Mouse (Mus musculus): Measurements from ENCODE around the gene Fat1.

Gene Fat1

DNA sequence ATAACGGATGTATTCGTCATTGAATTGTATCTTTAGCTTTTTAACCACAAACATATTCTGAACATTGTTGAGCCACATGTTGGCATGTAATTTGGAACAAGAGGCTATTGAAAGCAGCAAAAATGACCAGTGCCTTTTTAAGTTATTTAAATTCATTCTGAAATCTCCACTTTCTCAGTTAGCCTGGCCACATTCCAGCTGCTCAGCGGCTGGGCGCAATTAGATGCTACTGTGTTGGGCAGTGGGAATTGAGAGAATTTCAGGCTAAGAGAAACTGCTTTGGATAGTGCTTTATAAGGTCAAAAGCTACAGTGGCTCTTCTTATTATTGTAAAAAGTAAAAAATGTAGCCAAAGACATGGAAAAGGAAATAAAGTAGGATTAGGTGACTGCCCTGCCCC lies 67.4 kb downstream of the Fat1 start:
- in situ Hi-C loops (cut with MboI, MseI), result no loop called here

DNA sequence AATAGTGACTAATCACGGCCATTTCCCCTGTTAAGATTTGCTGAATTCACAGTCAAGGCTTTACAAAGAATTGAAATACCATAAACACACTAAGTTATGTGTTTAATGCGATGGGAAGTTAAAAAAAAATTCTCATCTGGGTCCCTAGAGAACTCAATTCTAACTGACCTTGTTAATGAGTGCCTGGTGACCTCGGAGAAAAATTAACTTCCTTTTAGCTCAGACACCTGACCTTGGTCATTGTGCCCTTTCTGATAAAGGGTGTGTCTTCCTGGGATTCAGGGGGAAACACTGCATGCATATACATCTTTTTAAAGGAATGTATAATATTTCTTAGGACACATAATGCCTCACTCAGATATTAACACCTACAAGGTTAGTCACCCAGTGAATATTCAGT lies 68.8 kb downstream of the Fat1 start:
- in situ Hi-C loops (cut with MboI, MseI), result no loop called here

DNA sequence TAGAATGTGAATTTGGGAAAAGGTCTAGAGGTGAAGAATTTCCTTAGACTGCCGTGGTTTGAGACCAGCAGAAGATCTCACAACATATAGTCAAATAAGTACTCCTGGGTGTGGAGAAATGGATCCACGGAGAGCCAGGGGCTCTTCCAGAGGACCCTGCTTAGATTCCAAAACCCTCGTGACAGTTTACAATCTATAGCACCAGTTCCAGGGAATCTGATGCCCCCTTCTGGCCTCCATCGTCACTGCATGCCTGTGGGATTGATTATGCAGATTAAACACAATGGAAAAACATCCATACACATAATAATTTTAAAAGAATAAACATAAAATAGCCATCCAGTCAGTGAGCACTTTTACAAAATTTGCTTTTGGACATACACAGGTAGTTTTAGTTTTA lies 75.4 kb downstream of the Fat1 start:
- in situ Hi-C loops (cut with MboI, MseI), result no loop called here

DNA sequence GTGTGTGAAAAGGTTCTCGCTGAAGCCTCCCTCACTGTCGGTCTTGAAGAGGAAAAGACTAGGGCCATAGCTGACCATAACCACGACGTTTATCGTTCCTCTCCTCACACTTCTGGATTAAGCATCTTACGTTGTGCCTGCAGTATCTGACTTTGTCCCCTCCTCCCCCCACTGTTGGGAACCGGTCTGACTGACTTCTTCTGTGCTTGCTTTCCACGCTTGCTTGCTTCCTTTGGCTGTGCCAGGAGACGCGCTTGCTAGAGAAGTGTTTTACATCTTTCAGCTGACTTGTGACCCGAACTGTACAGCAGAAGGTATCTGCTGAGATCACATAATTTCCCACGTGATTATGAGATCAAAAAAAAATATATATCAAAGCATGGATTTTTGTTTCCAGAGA lies 76.5 kb downstream of the Fat1 start:
- in situ Hi-C loops (cut with MboI, MseI), result no loop called here

DNA sequence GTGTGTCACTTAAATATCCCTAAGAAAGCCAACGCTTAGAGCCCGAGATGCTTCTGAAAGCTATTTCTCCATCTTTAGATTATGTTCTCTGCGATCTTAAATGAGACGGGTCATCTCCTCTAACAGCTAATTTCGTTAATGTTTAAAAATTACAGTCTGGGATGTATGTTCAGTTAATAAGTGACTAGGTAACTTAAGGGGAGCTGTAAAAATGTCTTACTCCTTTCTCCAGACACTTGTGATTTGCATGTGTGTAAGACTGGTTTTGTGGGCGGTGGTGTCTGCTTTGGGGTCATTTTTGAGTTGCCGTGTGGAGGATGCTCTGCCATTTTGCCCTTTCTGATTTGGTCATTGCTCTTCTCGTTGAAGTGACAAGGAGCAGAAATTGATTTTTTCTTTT lies 78.6 kb downstream of the Fat1 start:
- in situ Hi-C loops (cut with MboI, MseI), result no loop called here

DNA sequence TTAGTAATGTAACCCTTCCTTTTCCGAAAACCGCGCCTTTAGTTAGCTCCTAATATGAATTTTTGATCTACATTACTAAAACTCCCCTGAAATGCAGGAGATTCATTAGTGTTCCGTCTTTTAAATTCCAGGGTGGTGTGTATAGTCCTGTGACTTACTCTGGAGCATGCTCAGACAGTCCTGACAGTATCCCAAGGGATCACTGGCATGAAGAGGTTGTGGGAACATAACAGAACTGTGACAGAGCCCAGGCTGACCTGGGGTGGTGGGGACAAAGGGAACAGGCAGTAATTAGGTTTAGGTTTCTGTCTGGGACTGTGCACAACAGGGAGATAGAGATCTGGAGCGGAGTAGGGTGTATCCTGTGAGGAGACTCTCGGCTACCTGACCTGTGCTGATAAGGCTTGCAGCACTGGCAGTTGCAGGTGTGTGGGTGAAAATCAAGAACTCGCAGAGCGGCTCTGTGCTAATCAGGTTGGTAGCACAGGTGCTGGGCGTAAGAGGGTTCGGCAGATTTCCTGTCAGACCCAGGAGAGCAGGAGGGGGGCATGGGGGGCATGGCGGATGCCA lies 79.3 kb downstream of the Fat1 start:
- in situ Hi-C loops (cut with MboI, MseI), result no loop called here

DNA sequence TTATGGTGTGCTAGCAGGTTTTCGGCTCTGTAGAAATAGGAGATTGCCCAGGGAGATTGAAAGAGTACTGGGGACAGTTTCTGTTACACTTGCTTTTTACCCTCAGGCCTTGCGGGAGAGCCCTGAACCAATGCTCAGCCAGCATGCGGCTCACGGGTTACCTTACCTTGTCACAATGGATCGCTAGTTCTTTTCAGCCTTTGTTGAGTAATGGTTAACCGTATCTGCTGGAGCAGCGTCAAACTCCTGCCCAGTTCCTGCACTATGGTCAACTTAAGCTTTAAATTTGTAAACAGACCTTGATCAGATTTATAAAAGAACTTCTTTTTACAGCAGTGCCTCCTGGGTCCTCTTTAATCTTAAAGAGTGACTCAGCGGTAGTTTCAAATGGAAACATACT lies 80.6 kb downstream of the Fat1 start:
- in situ Hi-C loops (cut with MboI, MseI), result no loop called here

DNA sequence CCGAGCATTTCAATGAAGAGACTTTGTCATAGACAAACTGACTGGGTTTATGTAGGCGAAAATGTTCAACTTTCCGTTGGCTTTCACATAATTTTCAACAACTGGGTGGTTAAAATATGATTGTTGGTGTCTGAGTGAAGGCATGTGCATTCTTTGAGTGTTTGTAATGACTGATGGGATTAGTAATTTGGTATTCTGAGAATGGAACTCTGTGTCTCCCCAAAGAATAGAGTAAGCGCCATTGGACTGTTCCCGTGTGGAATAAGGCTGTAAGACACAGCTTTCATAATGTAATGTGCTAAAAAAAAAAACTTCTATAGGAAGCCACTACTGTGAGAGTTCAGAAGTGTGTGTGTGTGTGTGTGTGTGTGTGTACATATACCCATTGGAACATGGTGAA lies 84.0 kb downstream of the Fat1 start:
- in situ Hi-C loops (cut with MboI, MseI), result no loop called here

DNA sequence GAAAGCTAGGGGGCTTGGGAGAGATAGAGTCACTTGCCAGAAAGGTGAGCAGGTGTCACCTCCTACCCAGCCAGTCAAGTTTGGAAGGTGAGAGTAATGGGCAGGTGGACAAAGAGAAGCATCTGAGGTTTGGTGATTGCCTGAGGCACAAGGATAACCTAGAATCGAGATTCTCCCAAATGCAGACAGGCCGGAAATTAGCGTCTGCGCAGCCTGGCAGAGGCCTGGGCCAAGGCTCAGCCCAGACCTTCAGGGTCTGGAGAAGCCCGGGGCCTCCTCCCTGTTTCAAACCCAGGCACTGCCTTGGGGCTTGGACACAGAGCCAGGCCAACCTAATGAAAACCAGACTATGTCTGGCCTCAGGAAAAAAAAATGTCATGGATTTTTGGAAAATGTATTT lies 85.9 kb downstream of the Fat1 start:
- in situ Hi-C loops (cut with MboI, MseI), result loop anchor here (5.0 to 10.0 kb wide), 2 partner anchors 281 to 1836 kb away; partner anchors contain the start of gene Triml2

DNA sequence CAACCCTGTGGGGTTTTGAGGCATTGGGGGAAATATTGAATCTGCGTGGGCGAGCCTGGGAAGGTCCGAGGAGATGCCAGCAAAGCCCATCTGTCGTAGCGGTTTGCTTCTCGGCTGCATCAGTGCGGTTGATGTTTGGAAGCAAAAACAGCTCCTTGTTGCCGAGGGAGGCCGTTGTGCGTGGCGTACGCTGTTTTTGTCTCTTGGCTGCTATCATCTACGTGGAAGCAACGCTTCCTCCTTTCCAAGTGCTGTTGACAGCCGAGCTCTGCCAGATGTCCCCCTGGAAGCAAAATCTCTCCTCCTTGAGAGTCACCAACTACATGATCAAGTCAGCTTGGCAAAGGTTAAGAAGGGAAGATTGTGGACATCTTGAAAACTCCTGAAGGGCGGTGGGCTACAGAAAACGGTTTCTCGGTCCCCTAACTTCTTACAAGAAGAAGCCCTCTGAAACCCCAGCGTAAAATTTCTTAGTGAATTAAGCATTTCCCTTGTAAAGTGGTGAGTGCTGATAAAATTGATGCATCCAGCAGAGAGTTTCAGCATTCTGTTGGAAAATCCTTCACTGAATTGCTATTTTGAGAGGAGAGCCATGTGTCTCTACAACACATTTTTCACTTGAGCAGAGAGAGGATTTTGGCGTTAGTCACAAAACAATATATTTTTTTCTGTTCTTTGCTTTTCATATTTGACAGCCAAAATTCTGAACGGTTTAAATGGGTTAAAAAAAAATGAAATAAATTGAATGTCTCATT lies 86.8 kb downstream of the Fat1 start:
- in situ Hi-C loops (cut with MboI, MseI), result loop anchor here (5.0 to 10.0 kb wide), 2 partner anchors 280 to 1837 kb away; partner anchors contain the start of gene Triml2

DNA sequence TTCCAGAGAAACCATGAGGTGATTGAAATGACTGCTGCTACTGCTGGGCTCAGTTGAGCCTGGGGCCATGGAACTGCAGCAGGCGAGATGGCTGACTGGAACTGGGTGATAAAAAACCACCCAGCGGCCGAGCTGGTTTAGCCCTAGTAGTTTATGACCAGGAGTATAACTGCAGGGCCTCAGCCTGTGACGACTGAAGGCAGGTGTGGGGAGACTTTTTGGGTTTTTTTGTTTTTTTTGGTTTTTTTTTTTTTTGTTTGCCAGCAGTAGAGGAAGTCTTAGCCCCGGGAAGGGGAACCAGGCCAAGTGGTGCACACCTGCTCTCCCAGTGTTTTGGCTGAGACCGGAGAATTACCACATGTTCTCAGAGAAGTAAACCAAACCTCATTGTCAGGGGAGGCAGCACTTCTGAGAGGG lies 92.8 kb downstream of the Fat1 start:
- in situ Hi-C loops (cut with MboI, MseI), result loop anchor here (10.0 kb wide), 1 partner anchor 1843 kb away; the partner anchor contains the start of gene Triml2

DNA sequence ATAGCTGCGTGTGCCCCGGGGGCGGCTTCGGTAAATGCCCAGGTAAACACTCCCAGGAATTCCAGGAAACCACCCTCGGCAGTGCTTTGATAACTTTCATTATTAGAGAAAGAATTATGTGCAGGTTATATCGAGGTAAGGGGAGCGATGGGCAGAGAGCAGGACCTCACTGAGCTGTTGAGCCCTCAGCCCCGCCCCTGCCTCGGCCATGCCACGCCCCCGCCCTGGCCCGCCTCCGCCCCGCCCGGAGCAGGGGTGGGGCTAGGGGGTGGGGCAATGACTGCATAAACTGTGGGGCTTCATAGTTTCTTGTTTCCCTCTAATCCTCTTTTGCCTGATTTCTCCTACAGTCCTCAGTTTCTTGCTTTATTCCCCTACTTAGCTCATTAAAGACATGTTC lies 103.1 kb downstream of the Fat1 start:
- in situ Hi-C loops (cut with MboI, MseI), result no loop called here

DNA sequence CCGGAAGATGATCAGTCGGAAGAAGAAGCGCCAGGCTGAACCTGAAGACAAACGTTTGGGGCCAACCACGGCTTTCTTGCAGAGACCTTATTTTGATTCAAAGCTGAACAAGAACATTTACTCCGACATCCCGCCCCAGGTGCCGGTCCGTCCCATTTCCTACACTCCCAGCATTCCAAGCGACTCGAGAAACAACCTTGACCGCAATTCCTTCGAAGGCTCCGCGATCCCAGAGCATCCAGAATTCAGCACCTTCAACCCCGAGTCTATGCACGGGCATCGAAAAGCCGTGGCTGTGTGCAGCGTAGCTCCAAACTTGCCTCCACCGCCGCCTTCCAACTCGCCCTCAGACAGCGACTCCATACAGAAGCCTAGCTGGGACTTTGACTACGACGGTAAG lies 108.9 kb downstream of the Fat1 start:
- in situ Hi-C loops (cut with MboI, MseI), result no loop called here

DNA sequence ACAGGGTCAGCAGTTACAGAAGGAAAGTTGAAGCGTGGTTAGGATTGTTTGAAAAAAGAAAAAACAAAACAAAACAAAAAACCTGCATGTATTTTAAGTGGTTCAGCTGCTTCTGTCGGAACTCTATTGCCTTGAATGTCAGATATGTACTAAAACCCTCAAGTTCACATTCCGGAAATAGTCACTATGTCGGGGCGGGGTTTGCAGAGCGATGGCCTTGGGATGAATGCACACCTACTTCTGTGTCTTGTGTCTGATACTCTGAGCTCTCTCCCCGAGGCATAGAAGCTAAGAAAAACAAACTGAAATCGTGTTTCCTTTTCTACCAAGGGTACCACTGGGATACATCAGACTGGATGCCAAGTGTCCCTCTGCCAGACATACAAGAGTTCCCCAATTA lies 115.2 kb downstream of the Fat1 start:
- in situ Hi-C loops (cut with MboI, MseI), result no loop called here

DNA sequence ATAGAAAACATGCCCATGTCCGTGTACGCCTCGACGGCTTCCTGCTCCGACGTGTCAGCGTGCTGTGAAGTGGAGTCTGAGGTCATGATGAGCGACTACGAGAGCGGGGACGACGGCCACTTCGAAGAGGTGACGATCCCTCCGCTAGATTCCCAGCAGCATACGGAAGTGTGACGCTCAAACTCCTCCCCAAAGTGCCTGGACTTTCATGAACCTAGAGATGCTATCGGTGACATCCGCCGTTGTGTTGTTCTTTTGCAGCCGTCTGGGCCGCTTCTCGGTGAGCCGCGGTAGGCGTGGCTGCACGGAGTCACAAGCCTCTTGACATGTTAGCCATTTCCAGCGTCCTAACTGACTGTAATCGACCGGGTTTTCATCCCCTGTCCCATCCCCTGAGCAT lies 116.0 kb downstream of the Fat1 start:
- in situ Hi-C loops (cut with MboI, MseI), result no loop called here

DNA sequence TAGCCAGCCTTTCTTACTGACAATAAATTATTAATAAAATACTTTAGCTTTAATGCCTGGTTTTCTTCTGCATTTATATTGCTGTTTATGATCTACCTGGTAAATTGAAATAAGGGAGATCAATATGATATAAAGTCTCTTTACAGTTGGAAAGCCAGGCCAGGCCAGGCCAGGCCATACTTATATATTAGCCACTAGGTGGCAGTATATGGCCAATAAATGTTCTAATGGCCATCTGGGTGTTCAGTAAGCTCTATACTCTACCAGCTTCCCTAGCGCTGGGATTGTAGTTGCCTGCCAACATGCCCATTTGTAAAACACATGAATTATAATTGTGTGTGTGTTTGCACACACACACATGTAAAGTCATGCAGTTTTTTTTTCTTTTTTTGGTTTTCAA lies 117.0 kb downstream of the Fat1 start:
- in situ Hi-C loops (cut with MboI, MseI), result no loop called here

DNA sequence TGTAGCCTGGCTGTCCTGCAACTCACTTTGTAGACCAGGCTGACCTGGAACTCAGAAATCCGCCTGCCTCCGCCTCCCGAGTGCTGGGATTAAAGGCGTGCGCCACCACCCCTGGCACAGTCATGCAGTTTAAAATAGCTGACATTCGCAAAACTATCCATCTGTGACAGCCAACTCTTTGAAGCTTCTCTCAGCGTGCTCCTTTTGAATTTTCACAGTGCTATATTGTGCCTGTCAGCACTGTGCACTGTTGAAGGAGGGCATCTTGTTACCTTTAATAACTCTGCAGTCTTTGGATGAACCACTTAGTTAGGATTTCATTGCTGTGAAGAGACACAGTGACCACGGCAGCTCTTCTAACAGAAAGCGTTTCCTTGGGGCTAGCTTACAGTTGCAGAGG lies 117.4 kb downstream of the Fat1 start:
- in situ Hi-C loops (cut with MboI, MseI), result no loop called here

DNA sequence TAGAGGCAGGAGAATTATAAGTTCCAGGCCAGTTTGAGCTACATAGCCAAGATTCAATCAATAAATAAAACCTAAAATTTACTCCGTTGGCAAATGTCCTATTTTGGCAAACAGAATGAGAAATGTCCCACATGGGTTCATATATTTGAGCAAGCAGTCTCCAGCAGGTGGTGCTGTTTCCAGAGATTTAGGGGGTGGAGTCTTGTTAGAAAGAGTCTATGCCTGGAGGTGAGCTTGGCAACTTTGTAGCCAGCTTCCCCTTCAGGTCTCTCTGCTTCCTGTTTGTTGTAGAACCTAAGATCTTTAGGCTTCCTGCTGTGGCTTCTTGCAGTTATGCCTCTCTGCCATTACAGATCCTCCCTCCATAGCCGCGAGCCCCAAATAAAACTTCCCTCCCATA lies 120.3 kb downstream of the Fat1 start:
- in situ Hi-C loops (cut with MboI, MseI), result no loop called here

DNA sequence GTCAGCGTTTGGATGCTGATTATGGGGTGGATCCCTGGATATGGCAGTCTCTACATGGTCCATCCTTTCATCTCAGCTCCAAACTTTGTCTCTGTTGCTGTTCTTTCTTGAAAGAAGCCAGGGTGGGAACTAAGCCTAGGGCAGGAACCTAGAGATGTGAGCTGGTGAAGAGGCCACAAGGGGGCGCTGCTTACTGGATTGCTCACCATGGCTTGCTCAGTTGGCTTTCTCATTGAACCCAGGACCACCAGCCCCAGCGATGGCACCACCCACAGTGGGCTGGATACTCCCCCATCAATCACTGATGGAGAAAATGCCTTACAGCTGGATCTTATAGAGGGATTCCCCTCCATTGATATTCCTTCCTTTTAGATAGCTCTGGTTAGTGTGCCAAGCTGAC lies 121.6 kb downstream of the Fat1 start:
- in situ Hi-C loops (cut with MboI, MseI), result no loop called here

DNA sequence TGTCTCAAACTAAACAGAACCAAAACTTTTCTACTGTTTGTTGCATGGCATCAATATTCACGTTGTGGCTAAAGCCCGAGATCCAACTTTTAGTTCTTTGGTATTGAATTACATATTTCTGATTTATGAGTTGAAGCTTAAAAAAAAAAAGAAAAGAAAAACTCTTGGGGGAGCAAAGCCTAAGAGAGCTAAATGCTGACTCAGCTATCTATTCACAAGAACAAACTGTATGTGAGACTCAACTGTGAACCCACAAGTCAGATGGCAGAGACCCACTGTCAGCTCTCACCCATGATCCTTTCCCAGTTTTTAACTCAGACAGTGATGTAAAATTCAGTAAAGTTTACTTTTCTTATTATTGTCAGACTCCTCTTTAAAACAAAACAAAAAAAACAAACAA lies 124.8 kb downstream of the Fat1 start:
- in situ Hi-C loops (cut with MboI, MseI), result no loop called here

DNA sequence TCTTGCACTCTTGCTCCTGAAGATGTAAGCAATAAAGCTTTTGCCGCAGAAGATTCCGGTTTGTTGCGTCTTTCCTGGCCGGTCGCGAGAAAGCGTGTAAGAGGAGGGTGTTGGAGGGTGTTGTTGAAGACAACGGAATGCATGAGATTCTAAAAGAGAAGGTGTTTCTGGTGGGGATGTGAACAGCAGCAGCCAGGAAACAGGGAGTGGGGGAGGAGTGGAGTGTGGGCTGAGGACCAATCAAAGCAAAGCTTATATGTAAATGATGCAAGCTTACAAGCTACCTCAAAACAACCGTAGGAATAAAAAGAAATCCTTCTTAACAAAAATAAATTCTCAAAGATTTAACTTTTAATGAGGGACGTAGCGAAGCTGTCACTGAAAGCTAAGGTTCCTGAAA lies 127.1 kb downstream of the Fat1 start:
- in situ Hi-C loops (cut with MboI, MseI), result no loop called here

DNA sequence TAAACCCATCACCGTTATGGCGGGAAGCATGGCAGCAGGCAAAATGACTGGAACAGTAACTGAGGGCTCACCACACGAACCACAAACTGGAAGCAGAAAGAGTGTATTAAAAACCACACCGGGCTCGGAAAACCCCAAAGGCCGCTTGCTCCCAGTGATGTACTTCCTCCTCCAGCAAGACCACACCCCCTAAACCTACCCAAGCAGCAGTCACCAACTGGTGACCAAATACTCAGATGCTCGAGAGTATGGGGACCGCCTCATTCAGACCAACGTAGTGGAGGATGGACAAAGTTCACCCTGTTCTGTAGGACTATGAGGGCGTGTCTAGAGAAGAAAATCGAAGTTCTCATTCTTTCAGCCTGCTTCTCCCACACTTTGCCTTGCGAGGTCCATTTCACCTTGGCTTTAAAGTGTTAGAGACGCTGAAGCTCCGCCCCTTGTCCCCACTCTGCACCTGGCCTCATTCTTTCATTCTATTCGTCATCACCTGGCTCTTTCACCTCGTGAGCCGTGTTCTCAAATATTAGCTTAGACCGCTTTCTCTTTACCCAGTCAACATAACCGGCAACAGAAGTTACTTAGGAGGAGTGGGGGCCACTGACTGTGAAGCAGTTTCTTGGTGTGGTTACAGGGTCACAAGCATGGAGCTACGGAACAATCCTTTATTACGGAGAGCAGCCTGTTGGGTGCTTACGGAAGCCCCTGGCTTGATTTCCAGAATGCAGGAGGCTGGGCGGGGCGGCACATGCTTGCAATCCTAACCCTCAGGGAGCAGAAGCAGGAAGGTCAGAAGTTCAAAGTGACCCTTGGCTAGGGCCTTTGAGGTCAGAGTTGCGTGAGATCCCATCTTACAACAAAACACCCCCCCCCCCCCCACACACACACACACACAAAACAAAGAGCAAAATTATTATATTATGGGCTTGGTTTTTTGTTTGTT lies 128.0 kb downstream of the Fat1 start:
- in situ Hi-C loops (cut with MboI, MseI), result no loop called here
